Mouse (Mus musculus) erythroblast, embryonic 14.5 days (primary cell): Measurements from ENCODE around the gene Elovl7.

ENCODE experiments used
- GATA1 ChIP-seq: IDR thresholded peaks from 2 replicates; pipeline ENCODE4 v1.6.1; 2012; ENCODE audit warnings: low read length, inconsistent platforms, mixed read lengths
- TAL1 ChIP-seq: IDR thresholded peaks from 3 replicates; pipeline ENCODE4 v1.6.1; 2012; ENCODE audit warnings: low read length, inconsistent platforms, mixed read lengths

GRCm38 (mm10) chr13:108184743-108185255 lies 29.4 kb upstream of the Elovl7 start:
- TF ChIP-seq TAL1: no peak
- TF ChIP-seq GATA1: no peak
